Comparison of ENCODE assay signal across 11 mouse cellular contexts in genomic region chr11:98935123-98935522, GRCm38 (mm10). TPM values are rescaled to one million over a fixed set of nuclear protein-coding genes. Genes with fewer than 3 reads are reported as not detected.
DNase-seq lines count a peak whose midpoint lies in the region; ATAC-seq and TF ChIP-seq lines count a peak whose summit lies in the region.
"Had no signal": no experiment of that assay in that cellular context is flagged by ENCODE, and none has a peak within 500 bp of the region (broad histone marks: within the 10 kb centered on the region; RNA-seq: fewer than 3 reads in every experiment).

No protein-coding gene starts in this region.

- H3K4me3 ChIP-seq in heart, embryonic 16.5 days (ENCODE audit: low read length) = no peak overlapping the region
- H3K4me3 ChIP-seq in embryonic facial prominence, embryonic 14.5 days (ENCODE audit: low read depth, low read length) = no peak overlapping the region
- no peak overlapping the region for H3K4me3 ChIP-seq in kidney, adult 2 months (ENCODE audit: insufficient read depth, low read depth, low read length)
- H3K4me3 ChIP-seq in limb, embryonic 12.5 days (replicated peaks) = no peak overlapping the region
- H3K4me3 ChIP-seq in forebrain, postnatal 0 days (ENCODE audit: low read depth, low read length) = no peak overlapping the region

- peaks cover 75% of the 10 kb centered on the region for H3K4me1 ChIP-seq in heart, embryonic 16.5 days (ENCODE audit: control insufficient read depth, insufficient read depth, low read length)
- peaks cover 78% of the 10 kb centered on the region for H3K4me1 ChIP-seq in embryonic facial prominence, embryonic 14.5 days (ENCODE audit: control insufficient read depth, insufficient read depth, low read length)
- H3K4me1 ChIP-seq in kidney, adult 2 months (ENCODE audit: control insufficient read depth, insufficient read depth, low read length) = peaks cover 32% of the 10 kb centered on the region
- H3K4me1 ChIP-seq in limb, embryonic 12.5 days (replicated peaks) = peaks cover 90% of the 10 kb centered on the region
- peaks cover 17% of the 10 kb centered on the region; the same call in 1 of the 2 replicates for H3K4me1 ChIP-seq in forebrain, postnatal 0 days (ENCODE audit: insufficient read depth)

- WGBS in heart, embryonic 16.5 days = 93% methylated on average over 3 of the region's 3 CpGs
- WGBS in embryonic facial prominence, embryonic 14.5 days = 87% methylated on average over 3 of the region's 3 CpGs
- 68% methylated on average over 3 of the region's 3 CpGs for WGBS in kidney, adult 2 months
- WGBS in limb, embryonic 12.5 days = 85% methylated on average over 3 of the region's 3 CpGs
- WGBS in forebrain, postnatal 0 days = 87% methylated on average over 3 of the region's 3 CpGs

- H3K9ac ChIP-seq in heart, embryonic 16.5 days (ENCODE audit: low read length) = no peak overlapping the region
- H3K9ac ChIP-seq in embryonic facial prominence, embryonic 14.5 days (ENCODE audit: low read depth, low read length) = no peak overlapping the region
- no peak overlapping the region for H3K9ac ChIP-seq in limb, embryonic 12.5 days (replicated peaks)
- H3K9ac ChIP-seq in forebrain, postnatal 0 days = no peak overlapping the region

- no peak for ATAC-seq in heart, embryonic 16.5 days (replicated peaks; ENCODE audit: extremely low read depth, insufficient read depth, low FRiP score)
- no peak for ATAC-seq in embryonic facial prominence, embryonic 14.5 days (ENCODE audit: low read depth)
- no peak for ATAC-seq in limb, embryonic 12.5 days (ENCODE audit: insufficient number of reproducible peaks, insufficient read depth, low FRiP score, low TSS enrichment, low read depth)
- ATAC-seq in forebrain, postnatal 0 days = no peak

- no peaks in the 10 kb centered on the region for H3K9me3 ChIP-seq in heart, embryonic 16.5 days (replicated peaks; ENCODE audit: control insufficient read depth, low read length)
- no peaks in the 10 kb centered on the region for H3K9me3 ChIP-seq in embryonic facial prominence, embryonic 14.5 days (ENCODE audit: control insufficient read depth, low read length)
- H3K9me3 ChIP-seq in limb, embryonic 12.5 days = no peaks in the 10 kb centered on the region
- no peaks in the 10 kb centered on the region for H3K9me3 ChIP-seq in forebrain, postnatal 0 days (ENCODE audit: low read length)
- H3K9me3 ChIP-seq: hindbrain, embryonic 12.5 days had no signal

- no peak for TF ChIP-seq CTCF in kidney, adult 2 months (conservative IDR thresholded peaks at IDR 0.05; ENCODE audit: insufficient read depth, insufficient read length, low read depth, low read length)
- no peak for TF ChIP-seq CTCF in forebrain, postnatal 0 days (IDR thresholded peaks at IDR 0.05; ENCODE audit: low read depth)

- DNase-seq in heart, adult 9 months (ENCODE audit: low spot score in 2 of 2) = no peak
- DNase-seq in embryonic facial prominence, embryonic 14.5 days (ENCODE audit: low spot score) = no peak
- DNase-seq in kidney, adult 2 months = peak; percentile 96
- no peak for DNase-seq in natural killer cell, adult 2 months (ENCODE audit: low spot score in 2 of 2)
- no peak for DNase-seq in forebrain, postnatal 0 days
- no peak for DNase-seq in urinary bladder, adult 2 months (ENCODE audit: low spot score)
- DNase-seq: gastrocnemius, postnatal 14 days; liver had no signal

- no peak for TF ChIP-seq POLR2A in kidney, adult 2 months (IDR thresholded peaks at IDR 0.05; ENCODE audit: low read depth, low read length)

- no peaks in the 10 kb centered on the region for H3K27me3 ChIP-seq in heart, embryonic 16.5 days (ENCODE audit: control insufficient read depth, insufficient read depth, low read length)
- no peaks in the 10 kb centered on the region for H3K27me3 ChIP-seq in embryonic facial prominence, embryonic 14.5 days (replicated peaks; ENCODE audit: control insufficient read depth, insufficient read depth, low read length)
- no peaks in the 10 kb centered on the region for H3K27me3 ChIP-seq in kidney, adult 2 months (replicated peaks; ENCODE audit: control insufficient read depth, insufficient read depth, low read length)
- no peaks in the 10 kb centered on the region for H3K27me3 ChIP-seq in limb, embryonic 12.5 days
- no peaks in the 10 kb centered on the region; the same call in 1 of the 2 replicates for H3K27me3 ChIP-seq in forebrain, postnatal 0 days (ENCODE audit: insufficient read depth, low read length)

- H3K4me2 ChIP-seq in heart, embryonic 16.5 days (ENCODE audit: low read depth, low read length) = no peak overlapping the region
- 0 out of 2 replicates have a peak overlapping the region, but pooled peaks have one; percentile 84 for H3K4me2 ChIP-seq in embryonic facial prominence, embryonic 14.5 days (ENCODE audit: low read depth, low read length)
- H3K4me2 ChIP-seq in limb, embryonic 12.5 days = peak overlapping the region; percentile 90
- H3K4me2 ChIP-seq in forebrain, postnatal 0 days (ENCODE audit: low read depth) = no peak overlapping the region

- 0 out of 2 replicates have a peak overlapping the region, but pooled peaks have one; percentile 28 for H3K27ac ChIP-seq in heart, embryonic 16.5 days (ENCODE audit: low read length)
- H3K27ac ChIP-seq in embryonic facial prominence, embryonic 14.5 days (replicated peaks; ENCODE audit: low read depth, low read length) = peak overlapping the region; percentile 98
- peak overlapping the region; percentile 30; the same call in 1 of the 2 replicates for H3K27ac ChIP-seq in kidney, adult 2 months (ENCODE audit: insufficient read depth, low read depth, low read length)
- peak overlapping the region; percentile 96 for H3K27ac ChIP-seq in limb, embryonic 12.5 days
- H3K27ac ChIP-seq in forebrain, postnatal 0 days (ENCODE audit: low read depth, low read length) = no peak overlapping the region
- H3K27ac ChIP-seq: hindbrain, embryonic 12.5 days had no signal

- H3K36me3 ChIP-seq in heart, embryonic 16.5 days (ENCODE audit: control insufficient read depth, insufficient read depth) = 0 out of 2 replicates have a peak, but pooled peaks cover 5% of the 10 kb centered on the region
- peaks cover 4% of the 10 kb centered on the region; the same call in 1 of the 2 replicates for H3K36me3 ChIP-seq in embryonic facial prominence, embryonic 14.5 days (ENCODE audit: control insufficient read depth, insufficient read depth, low read length)
- H3K36me3 ChIP-seq in kidney, adult 2 months (ENCODE audit: control insufficient read depth, insufficient read depth, low read length) = no peaks in the 10 kb centered on the region
- peaks cover 5% of the 10 kb centered on the region; the same call in 1 of the 2 replicates for H3K36me3 ChIP-seq in limb, embryonic 12.5 days
- no peaks in the 10 kb centered on the region for H3K36me3 ChIP-seq in forebrain, postnatal 0 days (ENCODE audit: insufficient read depth)
- H3K36me3 ChIP-seq: hindbrain, embryonic 12.5 days had no signal

RNA-seq across cellular contexts. Expression of gene Rara, which starts 7.5 kb away (rescaled TPM):
- 28.2 and 28.6 TPM in 2 replicates for polyA plus RNA-seq in heart, embryonic 16.5 days (2015; fragmentation: Nextera tagmentation; extraction: Ambion mirVana)
- polyA plus RNA-seq in embryonic facial prominence, embryonic 14.5 days (2014; fragmentation: Nextera tagmentation; extraction: Ambion mirVana) = 46.4 and 50.3 TPM in 2 replicates
- 18.0 and 19.6 TPM in 2 replicates for polyA plus RNA-seq in kidney, adult 2 months (2012; rRNA removed)
- polyA plus RNA-seq in limb, embryonic 12.5 days (2016; fragmentation: Nextera tagmentation; extraction: Ambion mirVana) = 47.1 TPM in 2 replicates
- 11.6 and 15.2 TPM in 2 replicates for total RNA-seq in forebrain, postnatal 0 days (2014; rRNA removed)
- polyA plus RNA-seq in forebrain, postnatal 0 days (2015; fragmentation: Nextera tagmentation; extraction: Ambion mirVana) = 9.5 and 10.7 TPM in 2 replicates
- polyA plus RNA-seq in urinary bladder, adult 2 months (2012; rRNA removed) = 8.5 and 13.7 TPM in 2 replicates

RNA-seq across cellular contexts. Expression of gene Cdc6, which starts 27.5 kb away (rescaled TPM):
- polyA plus RNA-seq in heart, embryonic 16.5 days (2015; fragmentation: Nextera tagmentation; extraction: Ambion mirVana) = 18.6 and 23.0 TPM in 2 replicates
- polyA plus RNA-seq in embryonic facial prominence, embryonic 14.5 days (2014; fragmentation: Nextera tagmentation; extraction: Ambion mirVana) = 22.7 and 23.0 TPM in 2 replicates
- 0.11 and 0.14 TPM in 2 replicates for polyA plus RNA-seq in kidney, adult 2 months (2012; rRNA removed)
- 44.8 and 48.5 TPM in 2 replicates for polyA plus RNA-seq in limb, embryonic 12.5 days (2016; fragmentation: Nextera tagmentation; extraction: Ambion mirVana)
- 2.2 and 2.3 TPM in 2 replicates for total RNA-seq in forebrain, postnatal 0 days (2014; rRNA removed)
- polyA plus RNA-seq in forebrain, postnatal 0 days (2015; fragmentation: Nextera tagmentation; extraction: Ambion mirVana) = 1.3 and 1.7 TPM in 2 replicates
- 2.7 and 3.8 TPM in 2 replicates for polyA plus RNA-seq in urinary bladder, adult 2 months (2012; rRNA removed)

RNA-seq across cellular contexts. Expression of gene Gjd3, which starts 47.7 kb away (rescaled TPM):
- 4.1 and 4.5 TPM in 2 replicates for polyA plus RNA-seq in heart, embryonic 16.5 days (2015; fragmentation: Nextera tagmentation; extraction: Ambion mirVana)
- polyA plus RNA-seq in embryonic facial prominence, embryonic 14.5 days (2014; fragmentation: Nextera tagmentation; extraction: Ambion mirVana) = 0.34 and 0.56 TPM in 2 replicates
- 0.34 and 0.57 TPM in 2 replicates for polyA plus RNA-seq in kidney, adult 2 months (2012; rRNA removed)
- polyA plus RNA-seq in limb, embryonic 12.5 days (2016; fragmentation: Nextera tagmentation; extraction: Ambion mirVana) = 0.51 TPM in 1 of 2 replicates, not detected in the other
- total RNA-seq in forebrain, postnatal 0 days (2014; rRNA removed) = 1.2 and 1.4 TPM in 2 replicates
- polyA plus RNA-seq in forebrain, postnatal 0 days (2015; fragmentation: Nextera tagmentation; extraction: Ambion mirVana) = 2.0 and 2.7 TPM in 2 replicates
- polyA plus RNA-seq in urinary bladder, adult 2 months (2012; rRNA removed) = 0.55 and 0.87 TPM in 2 replicates
- total RNA-seq: gastrocnemius, postnatal 14 days had no signal

Comparison
In these comparisons a context has a peak if more than half of its experiments do, and no peak if none do; other contexts are left out.
1. H3K4me2 ChIP-seq: peak in embryonic facial prominence, embryonic 14.5 days (single experiment) and limb, embryonic 12.5 days (single experiment); none in heart, embryonic 16.5 days (single experiment) and forebrain, postnatal 0 days (single experiment).